Mouse (Mus musculus): ENCODE measurements around the gene Traf3ip2. TPM values are rescaled to one million over a fixed set of nuclear protein-coding genes. Genes with fewer than 3 reads are reported as not detected.
A peak's percentile ranks its signal among the peaks of the same experiment; 100 is the strongest.

Traf3ip2 gene
- polyA plus RNA-seq, 1 experiment from 2014 or later, result 5.7 TPM

DNA sequence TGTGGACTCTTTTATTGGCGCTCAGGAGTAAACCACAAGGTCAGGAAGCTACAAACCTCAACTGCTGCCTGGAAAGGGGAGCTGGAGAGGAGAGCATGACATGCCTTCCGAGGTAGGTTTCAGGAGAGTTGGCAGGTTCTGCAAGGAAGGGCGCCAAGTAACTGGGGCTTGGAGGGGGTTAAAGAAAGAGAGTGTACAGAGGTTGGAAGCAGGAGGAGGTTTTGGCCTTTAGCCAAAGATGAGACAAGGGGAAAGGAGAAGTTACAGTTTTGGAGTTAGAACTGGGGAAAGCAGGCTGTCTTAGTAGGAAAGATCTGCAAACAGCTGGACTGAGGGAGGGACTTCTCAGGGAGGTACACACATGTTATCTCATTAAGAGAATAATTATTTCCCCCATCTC lies 16.9 kb upstream of the Traf3ip2 start:
- H3K4me2 ChIP-seq (ENCODE audit: low read length), result no peak overlapping the region
- ATAC-seq (no peak), DNase-seq (ENCODE audit: low spot score) (no peak)
- WGBS, result 62% methylated on average over 3 of the region's 3 CpGs
- H3K4me3 ChIP-seq (ENCODE audit: low read depth, low read length), result no peak overlapping the region
- no peak overlapping the region; the same call in 1 of the 2 replicates for H3K27ac ChIP-seq (ENCODE audit: low read depth, low read length)
- 0 out of 2 replicates have a peak, but pooled peaks cover 5% of the 10 kb centered on the region for H3K9me3 ChIP-seq (replicated peaks; ENCODE audit: control insufficient read depth, low read length)
- H3K4me1 ChIP-seq (ENCODE audit: control insufficient read depth, insufficient read depth, low read length), result peaks cover 20% of the 10 kb centered on the region
- H3K9ac ChIP-seq (ENCODE audit: low read length), result no peak overlapping the region
- H3K27me3 ChIP-seq (replicated peaks; ENCODE audit: control insufficient read depth, insufficient read depth, low read length), result no peaks in the 10 kb centered on the region
- H3K36me3 ChIP-seq (ENCODE audit: control insufficient read depth, insufficient read depth, low read length), result no peaks in the 10 kb centered on the region

DNA sequence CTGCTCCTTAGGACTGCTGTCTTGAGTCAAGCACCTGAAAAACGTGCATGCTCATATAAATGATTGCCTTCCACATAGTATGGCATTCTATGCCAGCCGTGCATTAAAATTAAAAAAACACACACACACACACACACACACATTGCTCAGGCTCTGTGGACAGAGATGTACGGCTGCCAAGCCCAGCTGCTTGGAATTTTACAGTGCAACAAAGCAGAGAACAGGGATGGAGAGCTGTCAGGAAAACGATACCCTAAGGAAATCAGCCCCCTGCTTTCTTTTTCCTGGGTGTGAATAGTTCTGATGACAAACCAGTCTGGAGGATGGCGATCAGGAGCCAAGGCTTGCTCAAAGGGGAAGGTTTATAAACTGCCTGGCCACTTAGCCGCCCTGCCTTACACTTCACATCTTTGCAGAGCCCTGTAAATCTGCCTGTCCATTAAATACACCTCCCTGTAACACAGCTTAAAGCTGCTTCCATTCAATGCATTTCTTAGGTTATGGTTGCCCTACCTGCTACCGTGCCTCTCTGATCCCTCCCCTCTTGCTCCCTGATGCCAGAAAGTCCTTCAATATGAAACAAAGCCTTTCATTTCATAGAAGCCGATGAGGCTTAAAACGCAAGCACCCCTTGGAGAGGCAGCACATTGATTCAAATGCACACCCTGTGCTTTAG lies 15.5 kb upstream of the Traf3ip2 start:
- DNase-seq (ENCODE audit: low spot score) (peak; percentile 58), ATAC-seq (peak; percentile 75)
- WGBS, result 17% methylated on average over 9 of the region's 9 CpGs
- Histone ChIP-seq H3K4me1 (ENCODE audit: control insufficient read depth, insufficient read depth, low read length) (peaks cover 20% of the 10 kb centered on the region), H3K27ac (ENCODE audit: low read depth, low read length) (peak overlapping the region; percentile 74), H3K9ac (ENCODE audit: low read length) (peak overlapping the region; percentile 21; the same call in 1 of the 2 replicates), H3K27me3 (replicated peaks; ENCODE audit: control insufficient read depth, insufficient read depth, low read length) (no peaks in the 10 kb centered on the region), H3K4me3 (ENCODE audit: low read depth, low read length) (no peak overlapping the region), H3K9me3 (replicated peaks; ENCODE audit: control insufficient read depth, low read length) (0 out of 2 replicates have a peak, but pooled peaks cover 5% of the 10 kb centered on the region), H3K4me2 (ENCODE audit: low read length) (no peak overlapping the region), H3K36me3 (ENCODE audit: control insufficient read depth, insufficient read depth, low read length) (no peaks in the 10 kb centered on the region)

DNA sequence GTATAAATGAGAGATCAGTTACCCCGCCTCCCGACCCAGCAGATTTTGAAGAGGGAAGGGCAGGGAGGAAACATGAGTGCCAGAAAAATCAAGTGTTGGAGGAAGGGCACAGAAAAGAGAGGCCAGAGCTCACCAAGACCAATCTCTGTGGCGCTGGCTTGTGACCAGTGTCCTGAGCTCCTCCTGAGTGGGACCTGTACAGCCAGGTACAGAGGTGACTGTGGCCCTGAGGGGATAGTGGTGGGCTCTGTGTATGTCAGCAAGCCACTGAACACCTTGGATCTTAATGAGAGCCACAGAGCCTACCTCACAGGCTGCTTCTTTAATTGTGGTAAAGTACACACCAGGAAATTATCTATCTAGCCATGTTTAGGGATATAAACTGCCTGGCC lies 14.9 kb upstream of the Traf3ip2 start:
- Histone ChIP-seq H3K27me3 (replicated peaks; ENCODE audit: control insufficient read depth, insufficient read depth, low read length) (no peaks in the 10 kb centered on the region), H3K36me3 (ENCODE audit: control insufficient read depth, insufficient read depth, low read length) (no peaks in the 10 kb centered on the region), H3K4me1 (ENCODE audit: control insufficient read depth, insufficient read depth, low read length) (peaks cover 20% of the 10 kb centered on the region), H3K9ac (ENCODE audit: low read length) (0 out of 2 replicates have a peak overlapping the region, but pooled peaks have one; percentile 9), H3K9me3 (replicated peaks; ENCODE audit: control insufficient read depth, low read length) (0 out of 2 replicates have a peak, but pooled peaks cover 5% of the 10 kb centered on the region), H3K4me2 (ENCODE audit: low read length) (no peak overlapping the region), H3K27ac (ENCODE audit: low read depth, low read length) (no peak overlapping the region), H3K4me3 (ENCODE audit: low read depth, low read length) (no peak overlapping the region)
- WGBS, result 22% methylated on average over 3 of the region's 3 CpGs
- ATAC-seq, result peak; percentile 21; the same call in 1 of the 2 replicates
- DNase-seq (ENCODE audit: low spot score), result no peak

DNA sequence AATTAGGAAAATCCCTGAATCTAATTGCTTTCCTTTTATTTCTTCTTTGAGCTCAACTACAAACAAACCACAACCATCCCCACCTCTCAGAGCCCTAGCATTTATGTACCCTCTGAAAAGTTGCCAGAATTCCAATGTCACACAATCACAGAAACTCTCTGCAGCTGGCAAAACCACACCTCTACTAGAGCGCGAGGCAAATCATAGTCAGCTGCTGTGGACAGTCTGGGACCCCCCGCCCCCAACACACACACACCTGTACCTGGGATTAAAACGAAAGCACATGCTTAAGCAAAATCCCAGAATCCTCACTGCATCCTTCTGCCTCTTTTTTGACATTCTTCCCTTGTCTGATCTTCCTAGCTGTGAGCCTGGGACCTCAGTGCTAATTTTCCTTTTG lies 13.1 kb upstream of the Traf3ip2 start:
- 86% methylated on average over 4 of the region's 4 CpGs for WGBS
- H3K4me2 ChIP-seq (ENCODE audit: low read length), result no peak overlapping the region
- no peak overlapping the region for H3K4me3 ChIP-seq (ENCODE audit: low read depth, low read length)
- no peaks in the 10 kb centered on the region for H3K27me3 ChIP-seq (replicated peaks; ENCODE audit: control insufficient read depth, insufficient read depth, low read length)
- no peaks in the 10 kb centered on the region for H3K9me3 ChIP-seq (replicated peaks; ENCODE audit: control insufficient read depth, low read length)
- H3K36me3 ChIP-seq (ENCODE audit: control insufficient read depth, insufficient read depth, low read length), result no peaks in the 10 kb centered on the region
- H3K27ac ChIP-seq (ENCODE audit: low read depth, low read length), result no peak overlapping the region
- peaks cover 20% of the 10 kb centered on the region for H3K4me1 ChIP-seq (ENCODE audit: control insufficient read depth, insufficient read depth, low read length)
- no peak overlapping the region for H3K9ac ChIP-seq (ENCODE audit: low read length)
- no peak for ATAC-seq
- DNase-seq (ENCODE audit: low spot score), result no peak

DNA sequence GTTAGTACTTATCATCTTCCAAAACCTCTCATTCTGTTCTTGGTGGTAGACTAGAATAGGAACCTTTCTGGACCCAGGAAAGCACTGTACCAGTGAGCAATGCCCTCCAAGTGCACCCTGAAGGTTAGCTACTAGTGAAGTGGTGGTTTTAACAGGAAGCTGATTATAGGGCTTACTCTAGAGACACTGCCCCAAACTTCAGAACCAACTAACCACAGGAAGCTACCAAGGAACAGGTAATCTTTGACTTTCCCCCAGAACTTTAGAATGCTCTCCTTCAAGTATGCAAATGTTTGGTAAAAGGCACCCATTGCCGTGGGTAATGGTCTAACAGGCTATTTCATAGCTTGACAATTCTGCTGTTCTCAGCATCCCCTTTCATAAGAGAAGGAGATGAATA lies 12.6 kb upstream of the Traf3ip2 start:
- no peak for DNase-seq (ENCODE audit: low spot score)
- Histone ChIP-seq H3K9ac (ENCODE audit: low read length) (no peak overlapping the region), H3K27me3 (replicated peaks; ENCODE audit: control insufficient read depth, insufficient read depth, low read length) (no peaks in the 10 kb centered on the region), H3K4me1 (ENCODE audit: control insufficient read depth, insufficient read depth, low read length) (peaks cover 20% of the 10 kb centered on the region), H3K4me3 (ENCODE audit: low read depth, low read length) (no peak overlapping the region), H3K9me3 (replicated peaks; ENCODE audit: control insufficient read depth, low read length) (no peaks in the 10 kb centered on the region), H3K27ac (ENCODE audit: low read depth, low read length) (no peak overlapping the region), H3K4me2 (ENCODE audit: low read length) (no peak overlapping the region), H3K36me3 (ENCODE audit: control insufficient read depth, insufficient read depth, low read length) (no peaks in the 10 kb centered on the region)
- ATAC-seq, result no peak
- 86% methylated on average over 1 of the region's 1 CpGs for WGBS

DNA sequence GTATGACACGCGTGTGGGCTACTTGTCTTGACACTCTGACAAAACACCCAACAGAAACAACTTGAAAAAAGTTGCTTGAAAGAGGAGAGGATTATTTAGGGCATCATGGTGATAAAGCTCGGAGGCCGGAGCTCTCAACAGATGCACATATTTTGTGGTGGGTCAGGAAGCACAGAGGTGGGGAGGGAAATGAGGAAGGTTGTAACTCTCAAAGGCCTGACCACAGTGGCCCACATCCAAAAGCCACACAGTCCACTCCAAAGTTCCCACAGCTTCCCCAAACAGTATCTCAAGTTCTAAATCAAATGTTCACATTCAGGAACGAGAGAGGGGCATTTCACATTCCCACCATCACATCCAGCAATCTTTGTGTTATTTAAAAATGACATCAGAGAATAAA lies 11.7 kb upstream of the Traf3ip2 start:
- no peaks in the 10 kb centered on the region for H3K27me3 ChIP-seq (replicated peaks; ENCODE audit: control insufficient read depth, insufficient read depth, low read length)
- ATAC-seq, result no peak
- H3K27ac ChIP-seq (ENCODE audit: low read depth, low read length), result no peak overlapping the region
- DNase-seq (ENCODE audit: low spot score), result no peak
- no peak overlapping the region for H3K9ac ChIP-seq (ENCODE audit: low read length)
- H3K4me3 ChIP-seq (ENCODE audit: low read depth, low read length), result no peak overlapping the region
- WGBS, result 92% methylated on average over 5 of the region's 5 CpGs
- no peaks in the 10 kb centered on the region for H3K9me3 ChIP-seq (replicated peaks; ENCODE audit: control insufficient read depth, low read length)
- no peak overlapping the region for H3K4me2 ChIP-seq (ENCODE audit: low read length)
- H3K4me1 ChIP-seq (ENCODE audit: control insufficient read depth, insufficient read depth, low read length), result peaks cover 15% of the 10 kb centered on the region; the same call in 1 of the 2 replicates
- H3K36me3 ChIP-seq (ENCODE audit: control insufficient read depth, insufficient read depth, low read length), result no peaks in the 10 kb centered on the region

DNA sequence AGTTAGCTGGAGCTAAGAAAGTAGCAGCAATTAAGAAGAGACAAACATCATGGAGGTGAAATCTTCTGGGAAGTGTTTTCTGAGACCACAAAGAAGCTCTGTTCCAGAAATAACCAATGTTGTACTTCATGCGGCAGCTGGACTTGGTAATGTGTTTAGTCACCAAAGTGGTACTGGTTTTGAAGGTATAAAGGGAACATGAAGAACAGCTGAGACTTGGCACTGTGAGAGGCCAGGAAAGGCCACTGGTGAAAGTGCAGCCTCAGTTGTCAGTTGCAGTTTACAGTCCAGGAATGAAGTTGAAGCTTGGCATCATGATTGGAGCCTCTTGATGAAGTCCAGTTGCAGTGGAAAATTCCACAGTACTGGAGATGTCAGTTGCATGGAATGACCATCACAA lies 6.3 kb upstream of the Traf3ip2 start:
- no peak for ATAC-seq
- no peak for DNase-seq (ENCODE audit: low spot score)
- no peak overlapping the region for H3K9ac ChIP-seq (ENCODE audit: low read length)
- no peak overlapping the region for H3K27ac ChIP-seq (ENCODE audit: low read depth, low read length)
- H3K4me2 ChIP-seq (ENCODE audit: low read length), result no peak overlapping the region
- H3K9me3 ChIP-seq (replicated peaks; ENCODE audit: control insufficient read depth, low read length), result no peaks in the 10 kb centered on the region
- H3K36me3 ChIP-seq (ENCODE audit: control insufficient read depth, insufficient read depth, low read length), result no peaks in the 10 kb centered on the region
- H3K4me3 ChIP-seq (ENCODE audit: low read depth, low read length), result no peak overlapping the region
- no peaks in the 10 kb centered on the region for H3K4me1 ChIP-seq (ENCODE audit: control insufficient read depth, insufficient read depth, low read length)
- no peaks in the 10 kb centered on the region for H3K27me3 ChIP-seq (replicated peaks; ENCODE audit: control insufficient read depth, insufficient read depth, low read length)
- 97% methylated on average over 1 of the region's 1 CpGs for WGBS

DNA sequence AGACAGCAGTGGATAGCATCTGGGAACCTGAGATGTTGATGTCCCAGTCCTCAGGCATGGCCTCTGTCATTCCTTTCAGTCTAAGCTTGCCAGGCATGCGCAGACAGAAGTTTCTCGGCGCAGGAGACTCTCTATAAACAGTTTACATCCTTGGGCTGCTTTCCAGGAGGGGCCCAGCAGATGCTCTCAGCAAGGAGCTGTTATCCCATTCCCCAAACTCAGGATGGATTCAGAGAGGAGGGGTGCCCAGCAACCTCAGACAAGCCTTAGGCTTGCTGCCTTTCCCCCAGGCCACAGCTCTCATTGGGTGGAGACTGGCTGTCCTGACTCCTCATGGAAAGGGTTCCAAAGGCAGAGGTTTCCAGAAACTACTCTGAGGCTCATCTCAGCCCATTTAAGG lies 1.5 kb upstream of the Traf3ip2 start:
- H3K4me1 ChIP-seq (ENCODE audit: control insufficient read depth, insufficient read depth, low read length), result peaks cover 23% of the 10 kb centered on the region
- no peak overlapping the region for H3K4me3 ChIP-seq (ENCODE audit: low read depth, low read length)
- H3K9me3 ChIP-seq (replicated peaks; ENCODE audit: control insufficient read depth, low read length), result no peaks in the 10 kb centered on the region
- H3K4me2 ChIP-seq (ENCODE audit: low read length), result no peak overlapping the region
- ATAC-seq, result no peak
- no peaks in the 10 kb centered on the region for H3K36me3 ChIP-seq (ENCODE audit: control insufficient read depth, insufficient read depth, low read length)
- 81% methylated on average over 3 of the region's 3 CpGs for WGBS
- H3K27ac ChIP-seq (ENCODE audit: low read depth, low read length), result no peak overlapping the region
- H3K9ac ChIP-seq (ENCODE audit: low read length), result no peak overlapping the region
- DNase-seq (ENCODE audit: low spot score), result no peak
- H3K27me3 ChIP-seq (replicated peaks; ENCODE audit: control insufficient read depth, insufficient read depth, low read length), result no peaks in the 10 kb centered on the region

DNA sequence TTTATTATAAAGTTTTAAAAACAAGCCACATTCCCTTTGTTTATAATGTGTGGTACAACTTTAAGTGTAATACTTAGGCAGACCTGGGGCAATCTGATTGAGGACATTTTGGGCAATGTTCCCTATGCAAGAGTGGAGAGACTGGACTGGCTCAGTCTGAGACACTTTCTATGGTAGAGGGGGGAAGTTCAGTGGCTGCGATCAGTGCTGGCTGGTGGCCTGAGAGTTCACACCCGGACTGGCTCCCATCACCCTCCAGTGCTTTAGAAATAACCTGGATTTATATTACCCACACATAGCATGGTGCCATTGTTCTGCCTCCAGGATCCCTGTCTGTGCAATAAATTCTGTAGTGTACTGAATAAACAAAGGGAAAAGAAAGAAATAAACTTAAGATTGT lies 603 bp upstream of the Traf3ip2 start:
- Histone ChIP-seq H3K4me2 (ENCODE audit: low read length) (no peak overlapping the region), H3K9me3 (replicated peaks; ENCODE audit: control insufficient read depth, low read length) (no peaks in the 10 kb centered on the region), H3K4me3 (ENCODE audit: low read depth, low read length) (no peak overlapping the region), H3K27me3 (replicated peaks; ENCODE audit: control insufficient read depth, insufficient read depth, low read length) (no peaks in the 10 kb centered on the region), H3K4me1 (ENCODE audit: control insufficient read depth, insufficient read depth, low read length) (peaks cover 23% of the 10 kb centered on the region), H3K9ac (ENCODE audit: low read length) (no peak overlapping the region), H3K36me3 (ENCODE audit: control insufficient read depth, insufficient read depth, low read length) (no peaks in the 10 kb centered on the region), H3K27ac (ENCODE audit: low read depth, low read length) (no peak overlapping the region)
- DNase-seq (ENCODE audit: low spot score) (no peak), ATAC-seq (no peak)
- 68% methylated on average over 2 of the region's 2 CpGs for WGBS

Measured in forebrain, embryonic 14.5 days (tissue).